Mouse (Mus musculus): ENCODE data around the gene Mllt6. TPM values are rescaled to one million over a fixed set of nuclear protein-coding genes. Genes with fewer than 3 reads are reported as not detected.

Gene Mllt6
- 10 to 100 TPM in 1 of 2 experiments, 1 to 10 TPM in 1; 4.4 to 17.7 TPM for polyA plus RNA-seq (2012; fragmentation: generic; extraction: Trizol)

GRCm38 (mm10) chr11:97662893-97663527 is at the start of gene Mllt6:
Mllt6 (plus strand) TSS chr11:97663414.

GRCm38 (mm10) chr11:97629576-97629975 is 33.6 kb upstream of the Mllt6 start, which contains the start of gene Epop:
Epop (minus strand) TSS chr11:97629702.

GRCm38 (mm10) chr11:97685613-97686321 is 22.6 kb downstream of the Mllt6 start, which contains the start of gene Cisd3:
Cisd3 (plus strand) TSS chr11:97685826.

GRCm38 (mm10) chr11:97700003-97700745 is 37.0 kb downstream of the Mllt6 start, which contains the start of gene Pcgf2:
Pcgf2 (minus strand) TSS chr11:97700497.

GRCm38 (mm10) chr11:97703039-97703826 is 40.0 kb downstream of the Mllt6 start, which contains the start of gene Psmb3:
Psmb3 (plus strand) TSS chr11:97703399.

Other genes with a start within 250 kb of the Mllt6 start
- 10 to 100 TPM; 16.6 to 76.2 TPM for gene Arhgap23, start 247.9 kb upstream of the Mllt6 start, polyA plus RNA-seq (2012; fragmentation: generic; extraction: Trizol)
- 1 to 10 TPM; 1.3 to 2.0 TPM for gene 4933428G20Rik, start 163.1 kb upstream of the Mllt6 start, polyA plus RNA-seq (2012; fragmentation: generic; extraction: Trizol)
- gene Srcin1, start 87.2 kb upstream of the Mllt6 start, polyA plus RNA-seq (2012; fragmentation: generic; extraction: Trizol), result under 1 TPM; 0.01 to 0.07 TPM
- gene Epop, start 33.7 kb upstream of the Mllt6 start, polyA plus RNA-seq (2012; fragmentation: generic; extraction: Trizol), result 1 to 10 TPM; 3.8 to 10.0 TPM
- 10 to 100 TPM; 32.1 to 68.6 TPM for gene Cisd3, start 22.4 kb downstream of the Mllt6 start, polyA plus RNA-seq (2012; fragmentation: generic; extraction: Trizol)
- 10 to 100 TPM; 38.5 to 91.7 TPM for gene Pcgf2, start 37.1 kb downstream of the Mllt6 start, polyA plus RNA-seq (2012; fragmentation: generic; extraction: Trizol)
- gene Psmb3, start 40.0 kb downstream of the Mllt6 start, polyA plus RNA-seq (2012; fragmentation: generic; extraction: Trizol), result 1,000 to 10,000 TPM in 1 of 2 experiments, 100 to 1,000 TPM in 1; 535 to 1,281 TPM
- gene Pip4k2b, start 81.3 kb downstream of the Mllt6 start, polyA plus RNA-seq (2012; fragmentation: generic; extraction: Trizol), result 10 to 100 TPM; 10.2 to 37.7 TPM
- 10 to 100 TPM in 1 of 2 experiments, 1 to 10 TPM in 1; 7.9 to 16.2 TPM for gene Cwc25, start 103.1 kb downstream of the Mllt6 start, polyA plus RNA-seq (2012; fragmentation: generic; extraction: Trizol)
- gene 1700001P01Rik, start 112.5 kb downstream of the Mllt6 start, polyA plus RNA-seq (2012; fragmentation: generic; extraction: Trizol), result under 1 TPM; 0.08 to 0.31 TPM
- 1,000 to 10,000 TPM in 1 of 2 experiments, 100 to 1,000 TPM in 1; 978 to 2,275 TPM for gene Rpl23, start 119.0 kb downstream of the Mllt6 start, polyA plus RNA-seq (2012; fragmentation: generic; extraction: Trizol)
- 100 to 1,000 TPM; 100 to 153 TPM for gene Lasp1, start 135.6 kb downstream of the Mllt6 start, polyA plus RNA-seq (2012; fragmentation: generic; extraction: Trizol)
- gene B230217C12Rik, start 177.4 kb downstream of the Mllt6 start, polyA plus RNA-seq (2012; fragmentation: generic; extraction: Trizol), result 1 to 10 TPM in 1 of 2 experiments, under 1 TPM in 1; 0.88 to 5.5 TPM
- gene Fbxo47, start 220.7 kb downstream of the Mllt6 start, polyA plus RNA-seq (2012; fragmentation: generic; extraction: Trizol), result under 1 TPM in 1 of 2 experiments, not detected in 1; 0.20 TPM

All from C3H10T1/2 (cell line).